Mouse (Mus musculus): ENCODE data around the gene Mdga1.

Gene Mdga1

DNA sequence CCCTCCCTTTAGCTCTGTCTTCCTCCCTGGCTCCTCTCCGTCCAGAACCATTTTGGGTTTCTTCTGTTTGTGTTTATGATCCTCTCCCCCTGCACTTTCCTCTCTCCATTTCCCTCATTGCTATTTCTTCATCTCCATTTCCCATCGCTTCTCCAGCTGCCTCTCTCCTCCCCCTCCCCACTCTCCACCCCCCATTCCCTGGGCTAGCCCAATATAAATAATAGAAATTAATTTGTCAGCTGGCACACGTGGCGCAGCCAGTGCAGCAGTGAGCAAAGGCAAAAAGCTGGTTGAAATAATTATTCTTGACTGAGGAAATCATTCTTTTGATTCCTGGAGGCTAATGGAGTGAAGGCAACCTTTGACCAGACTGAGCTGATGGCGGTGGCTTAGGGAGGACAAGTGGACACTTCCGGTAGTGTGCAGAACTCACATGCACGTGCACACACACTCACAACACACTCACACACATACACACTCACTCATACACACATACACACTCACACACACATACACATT is at the start of gene Mdga1:
TSS of gene Mdga1 (minus strand) at position 51 of the 519 bp plus-strand sequence.
- no peak for DNase-seq (ENCODE audit: low spot score)

DNA sequence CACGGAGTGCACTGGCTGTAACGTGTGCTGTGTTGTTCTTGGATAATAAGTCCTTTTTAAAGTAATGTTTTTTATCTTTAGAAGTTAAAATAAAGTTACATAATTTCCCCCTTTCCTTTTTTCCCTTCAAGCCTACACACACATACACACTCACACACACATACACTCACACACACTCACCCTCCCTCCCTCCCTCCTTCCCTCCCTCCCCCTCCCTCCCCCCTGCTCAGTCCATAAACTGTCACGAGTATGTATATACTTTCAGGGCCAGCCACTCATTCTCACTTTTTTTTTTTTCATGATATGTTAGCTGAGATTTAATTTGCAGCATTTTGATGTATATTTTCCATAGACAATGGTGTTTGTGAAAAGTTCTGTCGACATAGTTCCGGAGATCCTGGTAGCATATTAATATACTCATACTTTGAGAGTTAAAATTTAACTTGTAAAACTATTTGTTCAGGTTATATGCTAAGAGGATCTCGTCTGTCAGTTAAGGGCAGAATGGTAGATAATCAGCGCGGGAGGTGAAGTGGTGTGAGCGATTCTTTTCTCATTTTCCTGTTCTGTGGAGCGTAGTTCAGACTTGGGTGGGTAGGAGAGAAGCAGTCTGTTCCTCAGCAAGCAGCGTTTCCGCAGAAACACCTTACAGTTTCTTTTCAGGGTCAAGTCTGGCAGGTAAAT is 49.2 kb upstream of the Mdga1 start:
- DNase-seq (ENCODE audit: low spot score) = no peak

DNA sequence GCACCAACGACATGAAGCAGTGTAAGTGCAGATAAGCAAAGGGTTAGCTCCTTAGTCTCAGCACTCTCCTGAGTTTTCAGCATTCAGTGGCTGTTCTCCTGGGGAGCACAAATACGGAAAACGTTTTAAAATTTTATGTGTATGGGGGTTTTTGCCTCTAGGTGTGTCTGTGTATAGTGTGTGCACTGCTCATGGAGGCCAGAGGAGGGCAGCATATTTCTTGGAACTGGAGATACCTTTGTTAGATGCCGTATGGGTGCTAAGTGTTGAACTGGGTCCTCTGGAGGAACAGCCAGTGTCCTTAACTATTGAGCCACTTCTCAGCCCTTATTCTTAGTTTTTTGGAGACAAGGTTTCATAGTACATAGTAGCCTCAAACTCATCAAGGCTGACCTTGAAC is 44.8 kb upstream of the Mdga1 start:
- no peak for DNase-seq (ENCODE audit: low spot score)

DNA sequence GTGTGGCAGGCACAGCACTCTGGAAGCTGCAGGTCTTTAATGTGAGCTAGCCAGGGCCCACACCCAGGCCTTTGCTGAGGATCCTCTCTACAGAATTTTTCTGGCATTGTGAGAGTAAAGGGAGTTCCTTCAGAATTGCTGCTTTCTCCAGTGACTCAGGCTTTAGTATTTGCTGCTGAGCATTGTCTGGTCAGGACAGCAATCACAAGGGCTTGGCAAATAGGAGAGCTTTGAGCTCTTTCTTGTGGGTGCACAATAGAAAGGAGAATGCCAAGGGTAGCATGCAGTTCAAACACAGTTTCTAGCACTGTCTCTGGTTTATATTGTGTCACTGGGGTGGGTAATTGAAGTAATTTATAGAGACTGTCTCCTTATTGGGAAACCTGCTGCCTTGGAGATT is 38.5 kb upstream of the Mdga1 start:
- DNase-seq (ENCODE audit: low spot score) = peak; percentile 46

DNA sequence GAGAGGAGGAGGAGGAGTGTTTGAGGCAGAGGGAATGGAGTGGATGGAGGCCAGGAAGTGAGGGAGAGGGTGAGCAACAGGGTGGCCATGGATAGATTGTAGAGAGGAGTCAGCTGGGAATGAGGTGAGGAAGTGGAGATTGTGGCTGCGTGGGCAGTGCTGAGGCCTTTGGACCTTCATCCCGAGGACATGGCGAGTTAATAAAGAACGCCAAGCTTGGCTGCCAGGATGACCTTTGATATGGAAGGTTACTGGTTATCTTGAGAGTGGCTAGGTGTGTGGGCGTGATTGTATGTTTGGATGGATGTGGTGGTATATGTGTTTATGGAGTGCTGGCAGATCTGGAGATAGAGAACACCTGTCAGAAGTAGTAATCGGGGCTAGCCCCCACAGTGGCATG is 38.0 kb upstream of the Mdga1 start:
- DNase-seq (ENCODE audit: low spot score) = no peak

DNA sequence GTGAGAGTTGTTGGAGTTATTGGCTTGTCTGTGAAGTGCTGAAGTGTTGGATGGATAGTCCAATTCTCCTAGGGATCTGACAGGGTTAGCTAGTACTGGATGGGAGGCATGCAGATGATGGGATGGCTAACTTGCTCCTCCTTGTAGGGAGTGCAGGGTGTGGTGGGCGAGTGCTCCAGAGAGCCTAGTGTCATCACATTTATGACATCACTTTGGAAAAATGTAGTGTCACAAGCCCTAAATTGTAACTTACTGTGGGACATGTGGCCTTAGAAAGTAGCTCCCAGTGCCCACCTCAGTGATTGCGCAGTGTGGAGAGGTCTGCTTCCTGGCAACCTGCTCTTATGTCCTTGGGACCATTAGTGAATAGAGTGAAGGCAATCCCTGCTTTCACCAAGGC is 37.0 kb upstream of the Mdga1 start:
- no peak for DNase-seq (ENCODE audit: low spot score)

DNA sequence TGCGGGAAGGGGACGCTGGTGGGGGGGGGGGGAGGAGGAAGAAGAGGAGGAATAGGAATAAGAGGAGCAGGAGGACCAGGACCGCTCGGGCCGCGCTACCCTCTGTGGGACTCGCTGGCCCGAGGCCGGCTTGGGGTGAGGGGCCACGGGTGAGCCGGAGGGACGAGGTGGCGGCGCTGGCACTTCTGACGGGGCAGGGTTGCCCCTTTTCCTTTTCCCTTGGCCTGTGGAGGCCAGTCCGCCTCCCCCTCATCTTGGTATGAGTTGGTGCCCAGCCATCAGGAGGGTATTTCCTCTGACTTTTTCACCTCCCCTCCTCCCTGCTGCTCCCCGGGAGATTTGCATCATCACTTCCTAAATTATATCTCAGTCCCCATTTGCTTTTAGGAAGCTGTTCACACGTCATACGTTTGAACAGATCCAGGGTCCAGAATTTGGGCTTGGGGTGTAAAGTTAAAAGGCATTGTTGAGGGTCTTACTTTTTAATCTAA is 35.6 kb upstream of the Mdga1 start:
- peak; percentile 49 for DNase-seq (ENCODE audit: low spot score)

DNA sequence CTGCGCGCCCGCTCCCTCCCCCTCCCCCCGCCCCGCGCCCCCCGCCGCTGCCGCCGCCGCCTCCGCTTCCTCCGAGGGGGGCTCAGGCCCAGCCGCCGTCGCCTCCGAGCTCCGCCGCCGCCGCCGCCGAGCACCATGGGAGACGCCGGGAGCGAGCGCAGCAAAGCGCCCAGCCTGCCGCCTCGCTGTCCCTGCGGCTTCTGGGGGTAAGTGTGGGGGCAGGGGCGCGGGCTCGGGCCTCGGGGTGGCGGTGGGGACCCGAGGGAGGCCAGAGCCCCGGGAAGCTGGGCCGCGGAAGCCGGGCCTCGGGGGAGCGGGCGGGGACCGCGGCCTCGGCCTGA is 35.2 kb upstream of the Mdga1 start:
- DNase-seq (ENCODE audit: low spot score) = no peak

DNA sequence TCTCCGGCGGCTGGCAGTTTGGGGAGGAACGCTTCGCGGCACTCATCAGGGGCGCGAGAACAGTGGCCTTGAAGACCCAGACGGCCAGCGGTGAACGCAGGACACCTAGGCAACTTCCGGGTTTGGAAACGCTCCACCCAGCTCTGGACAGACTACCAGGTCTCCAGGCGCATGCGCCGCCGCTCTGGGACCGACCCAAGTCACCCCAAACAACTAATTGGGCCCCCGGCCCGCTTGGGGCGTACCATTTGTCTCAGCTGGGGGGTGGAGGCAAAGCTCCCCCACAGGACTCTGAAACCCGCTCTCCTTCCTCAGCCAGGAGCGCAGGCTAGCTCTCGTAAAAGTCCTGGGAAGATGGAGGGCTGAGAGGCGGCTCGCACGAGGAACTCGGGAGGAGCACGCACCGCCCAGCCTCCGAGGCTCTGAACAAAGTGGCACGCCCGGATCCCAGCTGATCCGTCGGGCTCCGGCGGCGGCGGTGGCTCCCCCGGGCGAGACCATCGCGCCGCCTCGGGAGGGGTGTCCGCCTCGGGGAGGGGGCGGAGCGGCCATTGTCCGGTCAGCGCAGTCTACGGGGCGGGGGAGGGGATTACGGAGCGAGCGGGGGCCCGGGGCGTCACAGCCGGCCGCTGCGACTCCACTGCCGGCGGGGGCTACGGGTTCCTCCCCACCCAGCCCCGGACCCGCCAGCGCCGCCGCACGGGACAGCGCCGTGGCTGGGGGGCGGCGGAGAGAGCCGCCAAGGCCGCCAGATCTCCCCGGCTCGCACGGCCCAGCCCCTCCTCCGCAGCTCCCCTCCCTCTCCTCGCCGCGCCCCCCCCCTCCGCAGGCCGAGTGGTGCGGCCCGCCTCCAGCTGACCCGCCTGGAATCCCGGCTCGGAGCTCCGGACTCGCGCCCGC is 34.6 kb upstream of the Mdga1 start, which contains the start of gene Zfand3:
TSS of gene Zfand3 (plus strand) at position 531 of the 900 bp plus-strand sequence.
- peak; percentile 99 for DNase-seq (ENCODE audit: low spot score)

DNA sequence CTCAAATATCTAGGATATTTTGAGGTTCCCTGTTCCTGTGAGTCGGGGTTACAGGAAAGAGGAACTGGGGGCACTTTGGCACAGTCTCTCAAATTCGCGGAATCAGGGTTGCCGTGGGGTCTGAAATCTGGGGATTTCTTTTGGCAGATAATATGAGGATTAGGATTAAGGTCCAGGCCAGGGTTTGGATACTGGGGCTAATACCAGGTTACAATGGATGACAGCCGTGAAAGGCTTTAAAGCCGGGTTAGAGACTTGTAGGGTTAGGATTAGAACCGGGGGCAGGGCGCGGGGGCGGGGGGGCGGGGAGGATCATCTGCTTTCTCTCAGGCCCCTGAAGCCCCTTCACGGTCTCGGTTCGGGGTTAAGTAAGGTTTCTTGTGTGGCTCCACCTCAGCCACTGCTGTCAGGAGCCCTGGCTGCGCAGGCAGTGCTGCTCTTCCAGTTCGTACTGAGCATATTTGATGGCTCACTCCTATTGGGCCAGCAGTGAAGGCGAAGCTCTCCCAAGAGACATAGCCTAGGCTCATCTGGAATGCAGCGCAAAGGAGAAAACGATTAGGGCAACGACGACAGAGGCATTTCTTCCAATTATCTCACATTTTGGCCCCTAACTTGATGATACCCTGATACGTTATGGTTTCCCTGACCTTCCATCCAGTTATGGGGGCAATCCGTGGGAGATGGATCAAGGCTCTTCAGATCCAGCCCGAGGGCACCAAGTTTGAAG is 28.8 kb upstream of the Mdga1 start:
- peak; percentile 65 for DNase-seq (ENCODE audit: low spot score)

DNA sequence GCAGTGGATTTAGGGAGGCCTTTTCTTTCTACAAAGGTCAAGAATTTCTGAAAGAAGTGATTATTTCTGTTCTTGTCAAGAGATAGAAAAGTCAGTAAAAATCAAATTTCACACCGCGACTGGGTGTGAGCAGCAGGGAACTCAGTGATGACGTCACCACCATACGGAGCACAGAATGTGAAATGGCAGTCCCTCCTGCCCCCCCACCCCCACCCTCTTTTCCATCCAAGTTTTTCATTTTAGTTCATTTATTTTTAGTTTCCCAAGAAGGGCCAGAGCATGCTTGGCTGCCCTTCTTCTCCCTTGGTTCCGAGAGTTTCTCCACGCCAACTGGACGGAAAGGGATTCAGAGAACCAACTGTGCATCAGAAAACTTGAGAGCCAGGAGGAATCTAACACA is 27.8 kb upstream of the Mdga1 start:
- peak; percentile 56 for DNase-seq (ENCODE audit: low spot score)

DNA sequence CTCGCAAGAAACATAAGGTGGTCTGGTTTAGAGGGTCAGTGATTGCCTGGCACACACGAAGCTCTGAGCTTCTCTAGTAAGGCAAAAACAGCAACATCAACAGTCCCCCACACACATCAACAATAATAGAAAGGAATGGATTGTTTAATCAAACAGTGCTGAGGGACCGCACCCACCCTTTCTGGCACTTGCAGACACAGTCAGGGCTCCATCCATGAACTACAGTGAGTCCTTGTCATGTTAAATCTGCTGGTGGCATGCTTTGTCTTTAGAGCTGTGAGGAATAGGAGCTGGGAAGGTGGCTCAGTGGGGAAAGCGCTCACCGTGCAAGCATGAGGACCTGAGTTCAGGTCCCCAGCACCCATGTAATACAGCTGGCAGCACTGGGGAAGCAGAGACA is 26.1 kb upstream of the Mdga1 start:
- no peak for DNase-seq (ENCODE audit: low spot score)

DNA sequence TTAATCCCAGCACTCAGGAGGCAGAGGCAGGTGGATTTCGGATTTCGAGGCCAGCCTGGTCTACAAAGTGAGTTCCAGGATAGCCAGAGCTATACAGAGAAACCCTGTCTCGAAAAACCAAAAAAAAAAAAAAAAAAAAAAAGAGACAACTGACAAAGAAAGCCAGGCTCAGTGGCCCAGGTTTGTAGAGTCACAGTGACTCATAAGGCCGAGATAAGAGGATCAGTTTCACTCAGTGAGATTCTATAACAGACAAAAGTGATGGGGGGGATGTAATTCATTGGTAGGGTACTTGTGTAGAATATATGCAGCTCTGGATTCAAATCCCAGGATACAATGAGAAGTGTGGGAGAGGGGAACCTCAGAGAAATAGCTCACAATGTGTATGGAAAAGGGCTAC is 24.6 kb upstream of the Mdga1 start:
- DNase-seq (ENCODE audit: low spot score) = no peak

DNA sequence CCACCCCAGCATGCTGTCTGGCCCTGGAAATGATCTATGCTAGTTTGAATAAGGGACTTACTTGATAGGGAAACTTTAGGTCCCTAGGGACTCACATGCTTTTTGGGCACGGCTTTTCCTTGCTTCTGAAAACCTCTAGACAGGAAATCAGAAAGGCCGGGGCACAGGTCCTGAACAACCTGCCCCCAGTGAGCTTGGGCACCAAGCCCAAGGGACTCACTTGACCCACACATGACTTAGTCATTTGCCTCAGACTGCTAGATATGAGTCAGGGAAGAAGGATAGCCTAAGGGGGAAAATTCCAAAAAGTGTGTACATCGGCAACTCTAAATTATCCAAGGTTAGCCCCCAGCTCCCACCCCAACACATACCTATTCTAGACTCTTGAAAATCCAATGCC is 24.1 kb upstream of the Mdga1 start:
- DNase-seq (ENCODE audit: low spot score) = peak; percentile 46

DNA sequence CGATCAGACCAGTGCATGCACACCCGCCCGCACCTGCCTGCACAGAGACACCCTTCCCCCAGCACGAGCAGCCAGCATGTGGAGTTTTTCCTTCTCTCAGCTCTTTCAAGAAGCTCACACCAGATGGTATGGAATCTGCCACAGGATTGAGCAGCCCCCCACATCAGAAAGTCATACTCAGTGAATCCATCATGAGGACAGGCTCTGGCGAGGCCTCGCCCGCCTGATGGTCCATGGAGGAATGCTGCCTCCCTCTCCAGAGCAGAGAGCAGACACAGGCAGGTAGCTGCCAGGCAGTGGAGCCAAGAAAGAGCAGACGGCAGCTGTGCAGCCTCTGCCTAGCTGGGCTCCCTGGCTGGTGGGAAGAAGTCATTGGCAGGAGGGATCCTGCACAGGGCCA is 23.6 kb upstream of the Mdga1 start:
- no peak for DNase-seq (ENCODE audit: low spot score)

DNA sequence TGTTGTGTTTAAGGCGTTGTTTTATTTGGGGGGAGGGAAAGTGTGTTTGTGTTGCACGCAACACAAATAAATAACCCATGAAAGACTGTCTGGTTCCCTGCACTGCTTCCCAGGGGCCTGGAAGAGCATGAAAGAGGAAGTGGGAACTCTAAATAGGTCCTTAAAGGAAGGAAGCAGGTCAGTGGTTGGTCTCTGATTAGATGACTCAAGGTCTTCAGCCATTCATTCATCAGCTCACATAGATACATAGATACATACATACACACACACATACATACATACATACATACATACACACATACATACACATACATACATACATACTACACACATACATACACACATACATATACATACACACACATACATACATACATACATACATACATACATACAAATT is 21.0 kb upstream of the Mdga1 start:
- DNase-seq (ENCODE audit: low spot score) = no peak

DNA sequence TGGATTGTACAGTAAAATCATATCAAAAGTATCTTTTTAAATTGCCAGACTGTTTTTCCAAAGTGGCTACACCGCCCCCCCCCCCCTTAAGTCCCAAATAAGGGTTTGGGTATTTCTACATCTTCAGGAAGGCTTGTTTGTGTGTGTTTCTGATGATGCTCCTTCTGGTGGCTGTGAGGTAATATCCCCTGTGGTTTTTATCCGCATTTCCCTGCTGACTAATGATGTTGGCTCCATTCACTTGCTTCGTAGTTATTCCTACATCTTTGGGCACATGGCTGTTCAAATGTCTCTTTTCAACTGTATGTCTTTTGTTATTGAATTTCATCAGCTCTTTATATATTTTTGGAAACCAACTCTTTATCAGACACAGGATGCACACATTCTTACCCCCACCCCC is 20.2 kb upstream of the Mdga1 start:
- DNase-seq (ENCODE audit: low spot score) = no peak

DNA sequence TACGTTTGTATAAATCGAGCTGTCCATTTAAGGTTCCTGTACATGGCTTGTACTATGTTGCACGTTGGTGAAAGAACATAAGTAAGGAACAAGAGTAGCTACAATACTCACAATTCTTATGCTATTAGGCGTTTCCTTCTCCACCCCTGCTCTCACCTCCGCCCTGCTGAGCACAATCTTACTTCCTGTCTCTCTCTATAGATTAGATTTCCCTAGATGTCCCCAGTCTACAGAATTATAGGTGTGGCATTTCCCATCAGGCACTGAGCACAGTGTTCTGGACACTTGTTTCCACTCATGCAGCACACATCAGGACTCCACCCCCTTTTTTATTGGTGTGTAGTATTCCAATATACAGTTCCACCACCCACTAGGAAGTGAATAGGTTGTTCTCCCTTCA is 19.8 kb upstream of the Mdga1 start:
- no peak for DNase-seq (ENCODE audit: low spot score)

DNA sequence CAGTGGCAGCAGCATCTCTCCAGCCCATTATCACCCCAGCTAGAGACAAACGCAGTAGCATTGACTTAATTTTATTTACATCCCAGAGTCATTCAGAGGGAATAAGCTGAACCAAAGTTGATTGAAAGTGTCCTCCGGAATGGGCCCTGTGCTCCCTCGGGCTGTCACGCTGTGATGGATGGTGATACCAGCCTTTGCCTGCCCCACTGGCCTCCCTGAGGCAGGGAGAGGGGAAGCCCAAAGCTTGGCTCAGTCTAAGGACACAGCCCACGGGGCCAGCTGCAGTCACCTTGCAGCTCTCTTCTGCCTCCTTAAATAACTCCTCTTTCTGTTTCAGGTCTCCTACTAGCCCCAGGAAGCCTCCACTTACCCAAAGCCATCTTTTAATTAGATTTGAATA is 18.3 kb upstream of the Mdga1 start:
- DNase-seq (ENCODE audit: low spot score) = no peak

DNA sequence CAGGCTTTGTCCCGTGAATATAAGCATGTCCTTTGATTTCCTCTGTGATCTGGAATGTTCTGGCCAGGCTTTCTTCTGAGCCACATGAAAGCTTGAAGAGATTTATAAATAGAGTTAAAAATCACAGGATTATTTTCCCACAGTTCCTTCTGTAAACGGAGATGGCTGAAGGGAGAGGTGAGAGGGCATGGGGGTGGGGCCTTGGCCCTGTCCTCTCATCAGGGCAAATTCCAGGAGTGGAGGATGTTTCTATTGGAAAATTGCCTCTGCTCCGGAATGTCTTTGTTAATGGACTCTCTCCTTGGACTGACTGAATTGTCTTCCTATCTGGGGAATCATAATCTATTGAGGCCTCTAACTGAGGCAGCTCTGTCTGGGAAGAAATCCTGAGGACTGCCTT is 15.6 kb upstream of the Mdga1 start:
- DNase-seq (ENCODE audit: low spot score) = peak; percentile 73

DNA sequence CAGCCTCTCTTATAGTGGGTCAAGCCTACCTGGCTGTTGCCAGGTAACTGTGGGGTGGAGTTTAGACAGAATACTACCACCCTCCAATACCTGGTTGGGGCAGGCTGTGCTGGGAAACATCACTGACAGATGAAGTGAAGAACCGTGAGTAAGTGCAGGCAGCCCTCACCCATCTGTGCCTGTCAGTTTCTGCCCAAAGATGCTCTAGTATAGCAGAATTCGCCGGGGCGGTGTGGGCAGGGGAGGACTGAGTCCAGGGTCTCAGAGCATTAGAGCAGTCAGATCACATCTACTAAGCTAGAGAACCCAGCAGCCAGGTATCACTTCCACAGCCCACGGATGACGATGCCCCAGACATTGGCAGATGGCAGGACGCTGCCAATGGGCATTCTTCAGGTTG is 15.0 kb upstream of the Mdga1 start:
- no peak for DNase-seq (ENCODE audit: low spot score)

DNA sequence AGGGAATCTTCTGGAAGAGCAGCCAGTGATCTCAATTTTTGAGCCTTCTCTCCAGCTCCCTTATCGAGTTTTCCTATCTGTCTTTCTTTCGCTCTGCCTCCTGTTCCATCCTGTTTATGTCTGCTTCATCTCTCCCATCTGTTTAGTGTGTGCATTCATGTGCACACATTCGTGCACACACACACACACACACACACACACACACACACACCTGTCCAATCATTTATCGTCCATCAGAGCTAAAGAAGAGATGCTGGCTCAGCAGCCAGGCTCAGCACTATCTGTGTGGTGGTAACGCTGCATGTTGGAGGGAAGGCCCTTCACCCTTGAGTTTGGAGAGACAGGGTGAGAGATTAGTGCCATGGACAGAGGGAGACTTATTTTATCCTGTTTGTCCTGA is 13.3 kb upstream of the Mdga1 start:
- no peak for DNase-seq (ENCODE audit: low spot score)

DNA sequence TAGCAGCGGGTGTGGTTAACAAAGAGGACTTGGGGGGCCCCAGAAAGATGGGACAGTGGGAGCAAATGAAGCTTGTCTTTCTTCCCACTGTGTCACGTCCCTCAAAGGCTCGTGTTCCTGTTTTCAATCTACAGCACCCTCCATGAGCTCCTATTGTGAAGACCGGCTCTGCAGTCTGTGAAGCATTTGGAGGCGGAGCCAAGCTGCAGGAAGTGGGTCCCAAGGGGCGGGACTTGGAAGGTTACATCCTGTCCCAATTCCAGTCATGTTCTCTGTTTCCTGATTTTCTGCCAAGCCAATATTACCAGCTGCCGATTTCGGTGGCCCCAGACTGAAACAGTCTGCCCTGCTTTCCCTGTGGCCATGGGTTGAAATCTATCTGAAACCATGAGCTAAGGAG is 11.7 kb upstream of the Mdga1 start:
- DNase-seq (ENCODE audit: low spot score) = no peak

Measured in adipocyte (in vitro differentiated cells).